Mouse (Mus musculus): ENCODE measurements at regions not wholly inside any gene's neighbourhood (a gene's known extent, or its start where the extent isn't known, plus 50 kb on each side); places are given as distances from the start of the nearest gene placed in this dataset.

- DNase-seq (ENCODE audit: low spot score in 2 of 2) = no peak
These were observed 54.1 kb upstream of the Cxadr start for GRCm38 (mm10) chr16:78247189-78247588.

- DNase-seq (ENCODE audit: low spot score in 2 of 2) = no peak
These were observed 58.6 kb upstream of the Cxadr start for GRCm38 (mm10) chr16:78242678-78243077.

- DNase-seq (ENCODE audit: low spot score in 2 of 2) = no peak
These were observed 61.1 kb upstream of the Cxadr start for GRCm38 (mm10) chr16:78240152-78240551.

GRCm38 (mm10) chr16:78238052-78238701 lies 63.1 kb upstream of the Cxadr start:
- DNase-seq (ENCODE audit: low spot score in 2 of 2) = peak; percentile 48 to 56

- peak in 1 of 2 experiments; percentile 16 for DNase-seq (ENCODE audit: low spot score in 2 of 2)
These were observed 63.6 kb upstream of the Cxadr start for GRCm38 (mm10) chr16:78237641-78238051.

GRCm38 (mm10) chr16:78236746-78237640 lies 64.3 kb upstream of the Cxadr start:
- peak in 1 of 2 experiments; percentile 9 for DNase-seq (ENCODE audit: low spot score in 2 of 2)

GRCm38 (mm10) chr16:78232205-78232604 lies 69.1 kb upstream of the Cxadr start:
- DNase-seq (ENCODE audit: low spot score in 2 of 2) = no peak

- DNase-seq (ENCODE audit: low spot score in 2 of 2) = no peak
These were observed 72.3 kb upstream of the Cxadr start for GRCm38 (mm10) chr16:78229013-78229412.

GRCm38 (mm10) chr16:78222377-78222776 lies 78.9 kb upstream of the Cxadr start:
- DNase-seq (ENCODE audit: low spot score in 2 of 2) = no peak

GRCm38 (mm10) chr16:78221781-78222180 lies 79.5 kb upstream of the Cxadr start:
- no peak for DNase-seq (ENCODE audit: low spot score in 2 of 2)

GRCm38 (mm10) chr16:78217633-78218032 lies 83.7 kb upstream of the Cxadr start:
- peak in 1 of 2 experiments; percentile 14 for DNase-seq (ENCODE audit: low spot score in 2 of 2)

- no peak for DNase-seq (ENCODE audit: low spot score in 2 of 2)
These were observed 84.4 kb upstream of the Cxadr start for GRCm38 (mm10) chr16:78216752-78217351.

- DNase-seq (ENCODE audit: low spot score in 2 of 2) = no peak
These were observed 89.6 kb upstream of the Cxadr start for GRCm38 (mm10) chr16:78211687-78212086.

- no peak for DNase-seq (ENCODE audit: low spot score in 2 of 2)
These were observed 93.0 kb upstream of the Cxadr start for GRCm38 (mm10) chr16:78208321-78208720.

GRCm38 (mm10) chr16:78204332-78204731 lies 97.0 kb upstream of the Cxadr start:
- DNase-seq (ENCODE audit: low spot score in 2 of 2) = no peak

GRCm38 (mm10) chr16:78200044-78200830 lies 101.1 kb upstream of the Cxadr start:
- no peak for DNase-seq (ENCODE audit: low spot score in 2 of 2)

- no peak for DNase-seq (ENCODE audit: low spot score in 2 of 2)
These were observed 102.0 kb upstream of the Cxadr start for GRCm38 (mm10) chr16:78199252-78199651.

GRCm38 (mm10) chr16:78198642-78199121 lies 102.6 kb upstream of the Cxadr start:
- DNase-seq (ENCODE audit: low spot score in 2 of 2) = peak; percentile 80 to 82

GRCm38 (mm10) chr16:78197252-78197896 lies 103.9 kb upstream of the Cxadr start:
- peak; percentile 71 to 87 for DNase-seq (ENCODE audit: low spot score in 2 of 2)
